Mouse (Mus musculus): Measurements from ENCODE around the gene Klhl29.

DNA sequence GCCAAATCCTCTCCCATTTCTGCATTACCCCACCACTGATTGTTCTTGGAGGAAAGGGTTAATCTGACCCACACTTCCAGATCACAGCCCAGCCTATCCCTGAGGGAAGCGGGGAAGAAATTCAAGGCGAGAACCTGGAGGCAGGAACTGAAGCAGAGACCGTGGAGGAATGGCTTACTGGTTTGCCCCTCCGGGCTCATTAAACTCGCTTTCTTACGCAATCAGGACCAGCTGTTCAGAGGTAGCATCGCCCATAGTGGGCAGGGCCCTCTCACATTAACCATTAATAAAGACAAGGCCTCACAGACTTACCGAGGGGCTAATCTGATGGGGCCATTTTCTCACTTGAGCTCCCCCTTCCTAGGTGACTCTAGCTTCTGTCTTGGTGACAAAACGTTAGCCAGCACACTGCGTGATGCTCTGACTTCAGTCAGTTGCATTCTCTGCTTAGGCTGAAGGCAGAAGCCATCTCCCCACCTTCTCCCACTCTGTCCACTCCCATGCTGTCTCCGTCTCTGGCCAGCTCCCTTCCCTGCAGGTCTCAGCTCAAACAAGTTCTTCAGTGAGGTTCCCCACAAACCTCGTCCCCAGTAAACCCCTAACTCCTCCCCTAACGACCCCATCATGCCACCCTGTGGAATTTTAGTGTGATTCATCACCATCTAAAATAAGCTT lies 43.5 kb downstream of the Klhl29 start:
- TF ChIP-seq CTCF (IDR thresholded peaks at IDR 0.05; ENCODE audit: borderline replicate concordance, control insufficient read depth, extremely low read depth, insufficient read depth, low read length, poor library complexity) = no peak
- no peak for TF ChIP-seq POLR2A (IDR thresholded peaks at IDR 0.05; ENCODE audit: control insufficient read depth, extremely low read depth, insufficient read depth, low read length, poor library complexity)
